Mouse (Mus musculus) adrenal gland, postnatal 14 days (tissue): Measurements from ENCODE around the gene Faf1. TPM values are rescaled to one million over a fixed set of nuclear protein-coding genes. Genes with fewer than 3 reads are reported as not detected.
"Not testable (repeated sequence)": the region's sequence is repeated elsewhere in the genome, so short reads cannot be mapped to it uniquely, and the experiment has no call there.

Experiments
- DNase-seq: peaks from one replicate; pipeline ENCODE4 v3.0.0; 2021; ENCODE audit warnings: mixed read lengths
- total RNA-seq: library from RNA; stranded (reverse); gene quantifications from 2 replicates; pipeline ENCODE4 v1.2.3, GENCODE M21; 2021

Faf1 gene
- total RNA-seq, 1 experiment from 2014 or later: 26.9 TPM

DNA sequence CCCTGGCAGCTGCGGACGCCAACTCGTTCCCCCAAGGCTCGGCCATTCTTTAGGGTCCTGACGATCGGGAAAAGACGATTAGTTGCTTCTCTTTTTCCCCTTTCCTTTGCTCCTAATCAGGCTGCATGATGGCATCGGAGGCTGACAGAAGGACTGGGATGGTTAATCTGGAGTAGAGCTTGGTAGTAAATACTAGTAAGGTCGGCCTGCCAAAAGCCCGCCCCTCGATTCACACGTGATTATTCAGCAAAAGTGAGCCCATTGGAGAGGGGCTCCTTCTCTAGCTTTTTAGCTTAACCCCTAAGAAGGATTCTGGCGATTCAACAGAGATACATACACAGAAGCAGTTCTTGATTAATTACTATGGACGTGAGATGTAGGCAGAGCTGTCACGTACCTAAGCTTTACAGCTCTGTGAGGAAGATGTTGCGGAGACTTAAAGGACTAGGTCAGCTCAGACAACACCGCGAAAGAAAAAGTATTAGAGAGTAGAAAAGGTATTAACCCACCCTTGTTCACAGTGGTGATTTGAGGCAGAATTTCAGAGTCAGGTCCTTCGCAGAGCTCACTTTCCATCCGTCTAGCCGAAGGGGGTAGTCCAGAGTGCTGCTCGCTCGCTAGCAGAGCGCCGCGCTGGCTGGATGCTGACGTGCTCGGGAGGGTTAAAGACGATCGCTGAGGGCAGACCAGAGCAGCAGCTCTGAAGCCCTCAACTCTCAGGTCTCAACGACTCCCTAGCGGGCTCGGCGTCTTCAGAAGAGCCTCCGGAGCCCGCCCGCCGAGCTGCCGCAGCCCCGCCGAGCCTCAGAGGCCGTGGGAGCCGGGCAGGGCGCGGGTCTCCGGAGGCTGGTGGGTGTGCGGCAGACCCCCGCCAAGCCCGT, 11.0 kb upstream of the Faf1 start:
- DNase-seq: peak; percentile 89

DNA sequence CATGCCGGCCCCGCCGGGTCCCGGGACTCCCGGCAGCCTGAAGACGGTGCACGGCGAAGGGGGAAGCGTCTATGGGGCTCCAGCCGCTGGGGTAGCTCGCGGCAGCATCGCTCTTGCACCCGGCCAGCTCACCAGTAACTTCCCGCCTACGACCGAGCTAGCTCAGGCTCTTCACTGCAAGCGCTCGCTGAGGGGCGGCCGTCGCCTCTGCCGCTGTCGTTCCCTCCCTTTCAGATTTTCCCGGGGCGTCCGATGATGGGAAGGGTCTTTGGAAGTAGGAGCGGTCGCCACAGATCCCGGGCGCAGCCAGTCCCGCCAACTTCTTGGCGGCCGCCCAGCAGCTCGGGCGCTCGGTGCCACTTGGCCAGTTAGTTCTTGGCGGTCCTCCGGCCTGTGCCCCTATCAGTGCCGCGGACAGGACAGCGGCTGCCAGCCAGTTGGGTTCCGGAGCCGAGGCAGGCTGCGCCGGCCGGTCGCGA, 10.4 kb upstream of the Faf1 start:
- peak; percentile 71 for DNase-seq

DNA sequence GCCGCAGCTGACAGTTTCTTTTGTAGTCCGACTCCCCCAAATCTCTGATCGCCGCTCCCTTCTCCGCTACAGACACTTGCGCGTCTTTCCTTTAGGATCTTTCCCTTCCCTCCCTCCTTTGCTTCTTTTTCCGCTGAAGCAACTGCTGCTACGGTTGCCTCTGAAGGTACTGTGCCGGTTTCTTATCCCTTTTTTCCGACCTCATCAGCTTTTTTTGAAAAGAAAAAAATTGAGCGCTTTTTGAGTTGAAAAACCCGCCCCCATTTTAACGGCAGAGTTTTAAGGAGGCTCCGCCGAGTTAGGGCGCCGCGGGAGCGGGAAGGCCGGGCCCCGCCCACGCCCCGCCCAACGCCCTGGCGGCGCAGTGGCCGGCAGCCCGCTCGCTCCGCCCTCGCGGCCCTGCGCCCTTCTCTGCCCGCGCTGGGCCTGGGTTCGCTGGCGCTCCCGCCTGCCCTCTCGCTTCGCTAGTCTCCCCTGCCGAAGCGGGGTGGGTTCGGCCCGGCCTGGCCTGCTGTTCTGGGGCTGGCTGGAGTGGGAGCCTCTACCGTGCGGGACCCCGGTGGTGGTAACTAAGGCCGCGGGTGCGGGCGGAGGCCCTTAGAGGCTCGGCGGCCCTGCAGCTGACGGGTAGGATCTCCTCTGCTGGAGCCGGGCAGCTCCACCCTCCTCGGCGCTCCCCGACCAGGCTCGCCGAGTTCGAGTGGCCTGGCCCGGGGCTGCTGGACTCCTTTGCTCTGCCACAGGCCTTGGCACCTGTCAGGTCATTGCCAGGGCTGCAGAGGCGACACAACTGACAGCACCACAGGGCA, 9.7 kb upstream of the Faf1 start, which contains the start of gene Cdkn2c:
Gene Cdkn2c, minus strand, starts transcription at position 729 of the 809 bp plus-strand sequence.
- DNase-seq: peak; percentile 94

DNA sequence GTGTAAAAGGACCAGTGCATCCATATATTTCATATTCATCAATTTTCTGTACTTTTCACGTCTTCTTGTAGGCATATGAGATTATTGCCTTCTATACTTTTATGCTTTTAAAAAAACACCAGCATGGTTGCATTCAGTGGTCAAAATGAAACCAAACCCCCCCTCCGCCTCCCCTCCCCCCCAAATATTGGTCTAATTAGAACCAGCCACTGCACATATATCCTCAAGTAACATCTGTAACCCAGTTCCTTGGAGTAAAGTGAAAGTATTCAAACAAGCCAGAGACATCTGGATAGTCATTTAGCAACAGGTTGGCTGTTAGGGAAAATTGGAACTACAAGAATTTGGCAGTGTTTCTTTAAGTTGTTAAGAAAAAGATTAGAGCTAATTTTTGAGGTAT, 8.9 kb upstream of the Faf1 start:
- DNase-seq: no peak

DNA sequence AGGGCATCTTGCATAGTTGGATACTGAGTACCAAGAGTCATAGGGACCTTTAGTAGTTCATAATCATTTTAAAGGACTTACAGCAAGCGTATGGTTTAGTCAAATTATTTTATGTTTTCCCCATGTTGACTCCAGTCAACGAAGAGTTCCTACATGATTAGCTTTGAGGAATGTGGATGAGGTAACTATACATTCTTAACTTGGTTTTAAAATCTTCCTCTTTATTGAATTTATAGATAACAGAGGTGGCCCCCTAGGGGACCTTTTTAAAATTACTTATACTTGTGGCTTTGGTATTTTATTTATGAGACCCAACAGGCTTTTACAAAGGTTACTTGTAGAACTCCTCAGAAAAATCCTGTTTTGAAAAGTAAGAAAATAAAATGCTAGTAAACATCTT, 6.2 kb upstream of the Faf1 start:
- DNase-seq: no peak

DNA sequence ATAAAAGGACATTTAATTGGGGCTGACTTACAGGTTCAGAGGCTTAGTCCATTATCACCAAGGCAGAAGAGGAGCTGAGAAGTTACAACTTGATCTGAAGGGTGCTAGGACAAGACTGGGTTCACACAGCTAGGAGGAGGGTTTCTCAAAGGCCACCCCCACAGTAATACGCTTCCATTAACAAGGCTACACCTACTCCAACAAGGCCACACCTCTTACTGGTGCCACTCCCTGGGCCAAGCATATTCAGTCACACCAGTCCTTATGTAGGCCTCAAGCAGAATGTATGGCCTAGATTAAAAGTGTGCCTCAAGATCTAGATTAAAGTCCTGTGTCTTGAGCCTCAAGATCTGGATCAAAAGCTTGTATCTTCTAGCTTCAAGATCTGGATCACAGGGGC, 4.4 kb upstream of the Faf1 start:
- no peak for DNase-seq

DNA sequence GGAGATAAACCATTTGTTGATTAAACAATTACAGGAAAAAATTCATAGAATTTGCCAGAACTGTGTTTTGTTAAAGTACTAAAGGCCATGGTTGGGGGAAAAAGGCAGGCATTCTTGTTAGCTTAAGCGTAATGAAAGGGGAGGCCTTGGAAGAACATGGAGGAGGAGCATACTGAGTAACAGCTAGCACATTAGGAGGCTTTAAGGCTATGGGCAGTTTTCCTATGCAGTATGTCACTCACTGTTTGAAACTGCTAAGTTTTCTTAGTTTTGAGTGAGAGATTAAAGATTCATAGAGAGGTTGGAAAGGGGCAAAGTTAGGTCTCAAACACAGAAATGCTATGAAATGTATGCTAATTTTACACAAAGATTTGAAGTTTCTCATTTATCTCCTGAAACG, 2.3 kb upstream of the Faf1 start:
- DNase-seq: no peak

DNA sequence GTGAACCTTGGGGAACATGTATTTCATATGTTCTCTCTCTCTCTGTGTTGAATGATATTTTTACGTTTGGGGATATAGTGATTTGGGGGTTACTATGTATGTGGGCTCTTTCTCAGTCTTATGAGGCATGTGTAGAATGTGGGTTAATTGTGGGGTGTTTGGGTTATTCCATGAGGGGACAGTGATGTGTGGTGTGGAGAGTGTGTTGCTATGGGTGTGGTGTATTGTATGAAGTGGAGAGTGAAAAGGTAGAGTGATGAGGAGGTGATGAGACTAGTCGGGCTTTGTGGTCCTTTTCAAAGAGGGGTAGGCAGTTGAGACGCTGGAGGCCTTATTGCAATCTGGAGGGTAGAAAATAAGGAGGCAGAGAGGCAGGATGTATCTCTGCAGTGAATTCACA, 833 bp downstream of the Faf1 start:
- DNase-seq: no peak

DNA sequence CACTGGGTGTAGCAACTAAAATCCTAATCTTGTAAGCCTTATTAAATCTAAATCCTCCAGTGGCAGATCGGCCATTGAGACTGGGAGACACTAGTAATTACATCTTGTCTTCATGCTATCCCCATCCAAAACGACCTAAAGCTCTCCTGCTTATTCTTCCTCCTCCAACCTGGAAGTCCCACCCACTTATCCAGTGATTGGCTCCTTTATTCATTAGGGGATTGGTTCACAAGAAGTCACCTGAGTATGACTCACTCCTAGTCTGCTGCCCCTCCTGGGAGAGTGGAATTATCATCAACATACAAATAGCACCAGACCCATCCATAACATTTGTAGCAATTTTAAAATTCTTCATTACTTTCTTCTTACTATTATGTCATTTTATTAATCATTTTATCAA, 7.2 kb downstream of the Faf1 start:
- DNase-seq: no peak

DNA sequence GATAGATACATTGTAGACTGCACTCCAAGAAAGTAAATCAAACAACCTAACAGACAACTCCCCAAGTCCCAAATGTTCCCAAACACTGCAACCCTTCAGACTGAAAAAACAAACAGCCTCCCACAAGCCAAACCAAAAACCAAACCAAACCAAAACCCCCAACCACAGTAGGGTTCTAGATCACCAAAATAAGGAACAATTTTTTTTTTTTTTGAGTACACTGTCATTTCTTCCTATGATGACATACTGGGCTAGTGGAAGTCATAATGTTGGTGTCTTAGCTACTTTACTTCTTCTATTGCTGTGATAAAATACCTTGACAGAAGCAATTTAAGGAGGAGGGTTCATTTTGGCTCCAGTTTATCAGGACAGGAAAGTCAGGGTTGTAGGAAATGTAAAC, 16.3 kb downstream of the Faf1 start:
- DNase-seq: no peak

DNA sequence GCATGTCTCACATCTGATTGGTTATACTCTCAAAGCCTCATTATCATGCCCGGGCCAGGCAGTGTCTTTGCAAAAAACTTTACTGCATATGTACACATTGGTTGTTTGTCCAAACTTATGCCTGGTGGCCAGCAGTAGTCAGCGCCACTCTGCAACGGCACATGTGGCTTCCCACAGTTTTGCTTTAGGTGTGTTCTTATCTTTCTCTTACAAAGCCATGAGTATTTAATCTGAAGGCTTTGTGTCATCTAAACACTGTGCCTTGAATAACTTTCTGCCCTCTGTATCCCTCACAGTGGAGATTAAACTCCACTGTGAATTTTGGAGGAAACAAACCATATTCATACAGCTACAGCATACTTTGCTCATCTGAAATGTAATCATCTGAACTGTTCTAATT, 24.3 kb downstream of the Faf1 start:
- not testable (repeated sequence) for DNase-seq

DNA sequence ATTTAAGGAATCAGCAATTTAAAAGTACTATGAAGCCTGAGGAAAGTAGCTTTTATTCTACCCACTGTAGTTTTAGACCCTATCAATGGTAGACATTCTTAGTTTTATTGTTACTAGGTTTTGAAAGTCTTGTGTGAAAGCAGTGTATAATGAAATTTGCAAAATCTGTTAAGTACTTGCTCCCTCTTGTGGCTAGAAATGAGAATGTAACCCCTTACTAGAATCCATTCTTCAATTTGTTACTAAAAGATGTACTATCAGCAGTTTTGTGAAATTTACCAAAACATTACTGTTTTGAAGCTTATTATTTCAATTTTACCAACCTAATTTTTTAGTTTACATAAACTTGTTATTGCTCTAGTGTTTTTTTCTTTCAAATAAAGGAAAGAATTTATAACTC, 27.2 kb downstream of the Faf1 start:
- DNase-seq: no peak

DNA sequence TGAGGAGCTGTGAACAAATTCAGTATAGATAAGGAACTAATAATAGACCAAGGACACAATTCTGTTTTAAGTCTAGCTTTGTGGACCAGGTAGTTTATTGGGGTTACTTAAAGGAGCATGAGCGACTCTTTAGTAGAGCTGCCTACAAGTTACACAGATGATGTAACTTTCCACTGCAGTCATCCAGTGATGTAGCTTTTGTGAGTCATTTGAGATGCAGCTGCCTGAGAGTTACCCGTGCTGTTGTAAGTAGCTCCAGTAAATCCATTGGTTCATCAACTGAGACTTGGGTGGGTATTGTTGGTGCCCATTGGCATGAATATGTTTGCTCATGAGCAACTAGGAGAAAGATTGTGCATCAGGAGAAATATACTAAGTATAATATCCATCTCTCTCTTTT, 29.0 kb downstream of the Faf1 start:
- no peak for DNase-seq

DNA sequence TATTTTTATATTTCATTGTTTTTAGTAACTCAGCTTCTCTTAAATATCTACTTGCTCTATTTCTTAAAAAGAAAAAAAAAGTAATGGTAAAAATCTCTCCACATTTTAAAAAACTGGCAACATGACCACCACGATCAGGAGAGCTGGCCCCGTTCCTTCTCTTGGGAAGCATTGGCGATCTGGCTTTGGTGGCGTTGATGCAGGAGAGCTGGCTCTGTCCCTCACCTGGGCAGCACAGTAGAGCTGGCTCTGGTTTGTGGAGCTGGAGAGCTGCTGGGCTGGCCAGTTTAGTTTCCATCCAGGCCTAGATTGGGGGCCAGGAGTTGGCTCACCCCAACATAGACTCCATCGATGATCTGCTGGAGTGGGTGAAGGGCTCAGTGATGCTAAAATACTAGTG, 42.9 kb downstream of the Faf1 start:
- no peak for DNase-seq

DNA sequence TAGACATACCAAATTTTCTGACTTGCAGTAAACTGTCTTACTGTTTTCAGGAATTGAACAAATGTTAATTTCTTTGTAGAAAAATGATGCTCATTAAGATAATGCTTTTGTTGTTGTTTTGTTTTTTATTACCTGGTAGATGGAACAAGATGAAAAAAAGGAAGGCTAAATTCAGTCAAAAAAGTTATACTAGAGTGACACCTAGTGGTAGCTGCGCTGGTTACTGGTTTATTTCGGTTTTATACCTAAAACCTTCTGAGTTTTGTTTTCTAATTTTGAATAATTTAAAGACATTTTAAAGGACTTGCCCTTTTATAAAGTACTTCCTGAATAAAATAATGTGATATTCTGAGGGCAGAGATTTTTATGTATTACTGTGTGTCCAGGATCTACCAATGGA, 52.9 kb downstream of the Faf1 start:
- DNase-seq: peak; percentile 16

DNA sequence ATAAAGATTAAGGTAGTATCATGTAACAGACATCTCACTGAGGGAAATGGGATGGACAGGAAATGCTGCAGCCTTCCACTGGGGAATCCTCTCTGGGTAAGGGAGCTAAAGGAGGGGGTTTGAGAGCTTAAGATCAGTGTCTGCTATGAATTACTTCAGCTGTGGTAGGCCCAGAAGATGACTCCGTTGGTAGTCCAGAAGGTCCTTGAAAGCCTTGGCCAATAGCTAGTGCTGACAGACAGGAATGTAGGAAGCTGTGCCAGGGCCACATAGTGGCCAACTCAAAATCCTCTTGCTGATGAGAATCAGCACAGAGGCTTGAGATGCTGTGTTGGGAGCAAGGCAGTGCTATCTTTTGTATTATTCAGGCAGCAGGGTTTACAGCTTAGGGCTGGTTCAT, 59.4 kb downstream of the Faf1 start:
- peak; percentile 42 for DNase-seq

DNA sequence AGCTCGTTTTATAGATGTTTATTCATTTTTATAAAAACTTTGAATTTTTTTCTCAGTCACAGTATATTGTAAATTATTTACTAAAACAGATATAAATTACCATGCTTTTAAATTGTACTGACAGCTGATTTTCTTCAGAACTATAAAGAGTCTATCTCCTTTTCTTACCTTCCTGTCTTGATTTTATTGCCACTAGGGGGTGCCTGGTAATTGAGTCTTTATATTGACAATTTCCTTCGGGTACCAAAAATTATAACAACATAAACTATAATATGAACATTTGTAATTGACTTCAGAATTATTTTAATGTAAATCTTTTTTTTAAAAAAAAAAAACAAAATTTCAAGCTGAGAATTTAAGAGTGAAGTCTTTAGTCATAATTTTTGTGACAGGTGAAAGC, 67.6 kb downstream of the Faf1 start:
- DNase-seq: no peak

DNA sequence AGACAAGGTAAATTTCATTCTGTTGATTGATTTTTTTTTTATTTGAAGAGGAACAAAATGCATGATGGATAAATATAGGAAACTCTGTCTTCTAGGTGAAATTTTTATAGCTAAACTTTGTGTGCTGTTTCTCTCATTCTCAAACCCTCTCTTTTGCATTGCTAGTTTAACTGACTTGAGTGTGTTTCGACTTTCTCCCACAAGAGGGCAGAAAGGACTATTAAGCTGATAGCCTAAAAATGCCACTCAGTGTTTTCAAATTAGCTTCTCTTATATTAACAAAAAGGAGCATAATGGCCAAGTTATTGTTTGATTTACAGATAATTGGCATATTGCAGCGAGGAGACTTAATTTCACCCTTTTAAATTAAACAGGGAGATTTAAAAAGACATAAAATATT, 82.6 kb downstream of the Faf1 start:
- peak; percentile 54 for DNase-seq

DNA sequence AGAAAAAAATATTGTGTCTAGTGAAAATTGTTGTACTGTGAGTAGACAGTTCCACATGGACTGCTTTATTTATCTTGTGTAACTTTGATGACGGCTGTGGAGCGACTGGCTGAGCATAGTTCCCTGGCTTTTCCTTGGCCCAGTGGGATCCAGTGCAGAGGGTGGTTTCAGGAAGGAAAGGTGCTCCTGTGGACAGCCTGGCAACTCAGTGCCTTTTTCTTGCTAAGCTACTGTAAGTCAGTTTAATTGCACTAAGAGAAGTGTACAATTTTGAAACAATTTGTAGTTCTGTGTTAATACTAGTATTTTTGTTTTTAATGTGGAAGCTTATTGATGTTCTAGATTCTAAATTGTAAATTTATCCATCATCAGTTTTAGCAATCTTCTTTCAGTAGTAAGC, 83.5 kb downstream of the Faf1 start:
- DNase-seq: no peak

DNA sequence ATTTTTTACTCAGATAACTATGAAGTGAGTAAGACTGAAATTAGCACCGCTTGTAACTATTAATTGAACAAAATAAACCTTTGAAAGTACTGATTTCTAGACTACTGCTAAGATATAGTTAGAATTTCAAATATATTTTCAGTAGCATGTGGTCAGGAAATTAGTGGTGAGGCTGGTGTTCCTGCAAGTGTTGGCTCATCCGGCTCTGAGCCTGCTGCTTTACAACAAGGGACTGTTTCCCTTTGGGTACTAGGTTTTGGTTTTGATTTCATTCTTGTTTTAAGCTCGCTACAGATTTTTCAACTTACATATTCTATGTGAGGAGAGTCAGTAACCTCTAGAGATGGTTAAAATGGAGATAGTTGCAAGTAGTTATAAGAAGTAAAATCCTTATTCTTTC, 84.1 kb downstream of the Faf1 start:
- DNase-seq: no peak

DNA sequence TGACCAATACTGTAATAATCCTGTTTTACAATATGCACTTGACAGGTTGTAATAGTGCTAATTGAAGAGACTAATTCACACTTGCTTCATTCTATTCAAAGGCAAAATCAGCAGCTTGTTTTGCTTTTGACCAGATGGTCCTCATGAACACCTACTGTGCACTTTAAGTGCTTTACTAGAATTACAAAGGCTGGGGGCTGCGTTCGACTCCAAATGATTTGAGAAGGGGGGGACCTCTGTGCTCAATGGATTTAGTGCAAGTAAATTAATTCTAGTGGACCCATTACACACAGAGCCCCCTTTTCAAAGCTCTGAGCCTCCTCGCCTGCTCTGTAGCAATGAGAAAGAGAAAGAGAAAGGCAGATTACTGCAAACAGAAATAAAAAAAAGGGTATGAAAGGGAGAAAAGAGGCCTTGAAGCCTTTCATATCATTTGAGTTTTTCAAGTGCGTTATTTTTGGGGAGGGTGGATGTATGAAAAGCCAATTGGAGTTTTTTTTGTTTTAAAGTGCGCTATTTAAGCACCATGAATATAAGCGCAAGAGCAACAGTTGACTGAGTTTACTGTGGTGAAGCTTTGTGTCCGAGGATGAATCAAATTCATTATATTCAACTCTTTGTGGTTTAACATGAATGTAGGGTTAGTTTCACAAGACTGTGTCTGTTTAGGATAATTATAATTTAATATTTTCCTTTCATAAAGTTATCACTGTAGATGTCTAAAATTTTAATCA, 86.5 kb downstream of the Faf1 start:
- no peak for DNase-seq

DNA sequence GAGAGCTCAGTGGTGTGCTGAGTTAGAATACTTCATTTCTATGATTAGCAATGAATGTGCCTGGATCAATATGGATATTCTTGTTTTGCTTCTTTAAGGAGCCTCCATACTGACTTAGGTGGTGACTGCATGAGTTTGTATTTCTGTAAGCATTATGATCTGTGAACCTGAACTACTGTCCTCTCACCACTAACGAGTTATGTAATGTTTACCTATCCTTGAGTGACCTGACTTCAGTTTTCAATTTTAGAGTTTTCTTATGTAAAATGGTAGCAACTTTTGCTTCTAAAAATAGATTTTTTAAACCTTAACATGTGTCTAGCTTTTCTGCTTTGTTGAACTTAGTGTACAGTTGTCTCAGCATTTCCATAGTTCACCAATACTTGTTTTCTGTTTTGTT, 92.7 kb downstream of the Faf1 start:
- no peak for DNase-seq
